Mouse (Mus musculus): ENCODE results near the gene Arhgap21. TPM values are rescaled to one million over a fixed set of nuclear protein-coding genes. Genes with fewer than 3 reads are reported as not detected.

The Arhgap21 gene
- polyA plus RNA-seq, 1 experiment, result 14.5 TPM

Other genes with a start within 250 kb of the Arhgap21 start
- gene Enkur, start 236.5 kb upstream of the Arhgap21 start, polyA plus RNA-seq (2012; rRNA removed), result 1.4 and 2.4 TPM in 2 replicates
- 5.8 and 6.0 TPM in 2 replicates for gene Thnsl1, start 236.8 kb upstream of the Arhgap21 start, polyA plus RNA-seq (2012; rRNA removed)

Measured in urinary bladder, adult 2 months (tissue).